Mouse (Mus musculus) heart, embryonic 10.5 days (tissue): ENCODE data around the gene Bid. TPM values are rescaled to one million over a fixed set of nuclear protein-coding genes. Genes with fewer than 3 reads are reported as not detected.

ENCODE experiments used
- DNase-seq: peaks from one replicate; pipeline ENCODE4 v3.0.0-alpha.2; 2017; ENCODE audit warnings: low spot score
- H3K27ac ChIP-seq: fragments of 300-500 bp; sonication (generic); 2 replicates; pipeline ENCODE4 v1.5.1; 2016; ENCODE audit warnings: mild to moderate bottlenecking
- H3K27me3 ChIP-seq: fragments of 300-500 bp; sonication (generic); 2 replicates; pipeline ENCODE4 v1.6.1; 2016; ENCODE audit warnings: mild to moderate bottlenecking; ENCODE audit not compliant: poor library complexity, insufficient read depth, severe bottlenecking
- H3K36me3 ChIP-seq: fragments of 300-500 bp; sonication (generic); 2 replicates; pipeline ENCODE4 v1.6.1; 2016; ENCODE audit warnings: mild to moderate bottlenecking, moderate library complexity
- H3K4me1 ChIP-seq: fragments of 300-500 bp; sonication (generic); 2 replicates; pipeline ENCODE4 v1.6.1; 2016; ENCODE audit warnings: mild to moderate bottlenecking
- H3K4me3 ChIP-seq: fragments of 300-500 bp; sonication (generic); 2 replicates; pipeline ENCODE4 v1.5.1; 2016; ENCODE audit warnings: mild to moderate bottlenecking, moderate library complexity
- H3K9me3 ChIP-seq: fragments of 300-500 bp; sonication (generic); 2 replicates; pipeline ENCODE4 v1.6.1; 2016; ENCODE audit warnings: mild to moderate bottlenecking, moderate library complexity
- WGBS: fragments of 180-500 bp; shearing (Covaris S2); methylation state at CpG from one replicate; pipeline ENCODE4 v1.1.7; 2016; 5-methylcytosine and 5-hydroxymethylcytosine counted together
- polyA plus RNA-seq: library from polyadenylated mRNA; unstranded; fragments of >200 nt; fragmentation: Nextera tagmentation; extraction: Ambion mirVana; gene quantifications from 2 replicates; pipeline ENCODE4 v1.2.1, GENCODE M21; 2016

Bid gene
- 12.7 and 16.5 TPM in 2 replicates for polyA plus RNA-seq

- Histone ChIP-seq H3K4me1 (peaks cover 35% of the 10 kb centered on the region), H3K27me3 (peaks cover 15% of the 10 kb centered on the region), H3K9me3 (no peaks in the 10 kb centered on the region), H3K4me3 (peak within 1 kb of the TSS; percentile 76), H3K27ac (peak within 1 kb of the TSS; percentile 80), H3K36me3 (no peaks in the 10 kb centered on the region)
- 1% methylated on average over 67 of the region's 67 CpGs for WGBS
- DNase-seq, result peak; percentile 97
Measured at GRCm38 (mm10) chr6:120916074-120916971, at the start of gene Bid. Bid (minus strand) TSS chr6:120916853.

GRCm38 (mm10) chr6:120965814-120966213, 49.2 kb upstream of the Bid start:
- DNase-seq, result no peak
- H3K27me3 ChIP-seq, result no peaks in the 10 kb centered on the region
- WGBS, result 70% methylated on average over 13 of the region's 13 CpGs
- H3K4me1 ChIP-seq, result 0 out of 2 replicates have a peak, but pooled peaks cover 4% of the 10 kb centered on the region
- peaks cover 54% of the 10 kb centered on the region for H3K36me3 ChIP-seq
- H3K4me3 ChIP-seq, result no peak overlapping the region
- H3K9me3 ChIP-seq, result no peaks in the 10 kb centered on the region
- H3K27ac ChIP-seq, result no peak overlapping the region

- Histone ChIP-seq H3K9me3 (no peaks in the 10 kb centered on the region), H3K27me3 (no peaks in the 10 kb centered on the region), H3K36me3 (peaks cover 48% of the 10 kb centered on the region), H3K4me3 (no peak overlapping the region), H3K27ac (no peak overlapping the region), H3K4me1 (0 out of 2 replicates have a peak, but pooled peaks cover 4% of the 10 kb centered on the region)
- no peak for DNase-seq
- WGBS, result 92% methylated on average over 3 of the region's 3 CpGs
Measured at GRCm38 (mm10) chr6:120964179-120964578, 47.5 kb upstream of the Bid start.

GRCm38 (mm10) chr6:120960338-120961030, 43.8 kb upstream of the Bid start:
- no peaks in the 10 kb centered on the region for H3K27me3 ChIP-seq
- 0 out of 2 replicates have a peak, but pooled peaks cover 4% of the 10 kb centered on the region for H3K4me1 ChIP-seq
- peaks cover 70% of the 10 kb centered on the region for H3K36me3 ChIP-seq
- DNase-seq, result no peak
- H3K27ac ChIP-seq, result no peak overlapping the region
- no peak overlapping the region for H3K4me3 ChIP-seq
- H3K9me3 ChIP-seq, result no peaks in the 10 kb centered on the region
- 88% methylated on average over 9 of the region's 9 CpGs for WGBS

- DNase-seq, result no peak
- H3K27ac ChIP-seq, result no peak overlapping the region
- H3K4me1 ChIP-seq, result 0 out of 2 replicates have a peak, but pooled peaks cover 3% of the 10 kb centered on the region
- H3K9me3 ChIP-seq, result no peaks in the 10 kb centered on the region
- peaks cover 81% of the 10 kb centered on the region for H3K36me3 ChIP-seq
- 76% methylated on average over 4 of the region's 4 CpGs for WGBS
- H3K27me3 ChIP-seq, result no peaks in the 10 kb centered on the region
- H3K4me3 ChIP-seq, result no peak overlapping the region
Measured at GRCm38 (mm10) chr6:120957331-120957730, 40.7 kb upstream of the Bid start.

- 73% methylated on average over 11 of the region's 11 CpGs for WGBS
- Histone ChIP-seq H3K4me1 (0 out of 2 replicates have a peak, but pooled peaks cover 3% of the 10 kb centered on the region), H3K4me3 (no peak overlapping the region), H3K36me3 (peaks cover 84% of the 10 kb centered on the region), H3K27ac (no peak overlapping the region), H3K27me3 (no peaks in the 10 kb centered on the region), H3K9me3 (no peaks in the 10 kb centered on the region)
- no peak for DNase-seq
Measured at GRCm38 (mm10) chr6:120956259-120957161, 39.9 kb upstream of the Bid start.

GRCm38 (mm10) chr6:120955215-120955614, 38.6 kb upstream of the Bid start:
- WGBS, result 72% methylated on average over 3 of the region's 3 CpGs
- Histone ChIP-seq H3K27ac (peak overlapping the region; percentile 13; the same call in 1 of the 2 replicates), H3K4me1 (0 out of 2 replicates have a peak, but pooled peaks cover 3% of the 10 kb centered on the region), H3K36me3 (peaks cover 87% of the 10 kb centered on the region), H3K9me3 (no peaks in the 10 kb centered on the region), H3K27me3 (no peaks in the 10 kb centered on the region), H3K4me3 (no peak overlapping the region)
- no peak for DNase-seq

- Histone ChIP-seq H3K27ac (no peak overlapping the region), H3K4me1 (0 out of 2 replicates have a peak, but pooled peaks cover 3% of the 10 kb centered on the region), H3K4me3 (no peak overlapping the region), H3K36me3 (peaks cover 90% of the 10 kb centered on the region), H3K9me3 (no peaks in the 10 kb centered on the region), H3K27me3 (no peaks in the 10 kb centered on the region)
- DNase-seq, result no peak
- 91% methylated on average over 8 of the region's 8 CpGs for WGBS
Measured at GRCm38 (mm10) chr6:120954241-120954640, 37.6 kb upstream of the Bid start.

- WGBS, result 94% methylated on average over 6 of the region's 6 CpGs
- Histone ChIP-seq H3K27ac (no peak overlapping the region), H3K36me3 (peaks cover 90% of the 10 kb centered on the region), H3K4me1 (0 out of 2 replicates have a peak, but pooled peaks cover 3% of the 10 kb centered on the region), H3K27me3 (no peaks in the 10 kb centered on the region), H3K4me3 (no peak overlapping the region), H3K9me3 (no peaks in the 10 kb centered on the region)
- DNase-seq, result no peak
Measured at GRCm38 (mm10) chr6:120952475-120952874, 35.8 kb upstream of the Bid start.

- no peaks in the 10 kb centered on the region for H3K27me3 ChIP-seq
- no peak overlapping the region for H3K4me3 ChIP-seq
- 0 out of 2 replicates have a peak, but pooled peaks cover 3% of the 10 kb centered on the region for H3K4me1 ChIP-seq
- DNase-seq, result no peak
- H3K9me3 ChIP-seq, result no peaks in the 10 kb centered on the region
- peaks cover 86% of the 10 kb centered on the region for H3K36me3 ChIP-seq
- no peak overlapping the region for H3K27ac ChIP-seq
- 93% methylated on average over 6 of the region's 6 CpGs for whole genome bisulfite sequencing
Measured at GRCm38 (mm10) chr6:120951311-120951710, 34.7 kb upstream of the Bid start.

GRCm38 (mm10) chr6:120945510-120945909, 28.9 kb upstream of the Bid start:
- peaks cover 60% of the 10 kb centered on the region for H3K36me3 ChIP-seq
- H3K9me3 ChIP-seq, result no peaks in the 10 kb centered on the region
- no peak overlapping the region for H3K4me3 ChIP-seq
- WGBS, result 93% methylated on average over 9 of the region's 9 CpGs
- no peak for DNase-seq
- no peaks in the 10 kb centered on the region for H3K4me1 ChIP-seq
- H3K27ac ChIP-seq, result no peak overlapping the region
- no peaks in the 10 kb centered on the region for H3K27me3 ChIP-seq

- Histone ChIP-seq H3K27me3 (no peaks in the 10 kb centered on the region), H3K4me3 (no peak overlapping the region), H3K4me1 (no peaks in the 10 kb centered on the region), H3K27ac (no peak overlapping the region), H3K9me3 (no peaks in the 10 kb centered on the region), H3K36me3 (peaks cover 45% of the 10 kb centered on the region)
- no peak for DNase-seq
- WGBS, result 90% methylated on average over 5 of the region's 5 CpGs
Measured at GRCm38 (mm10) chr6:120943964-120944363, 27.3 kb upstream of the Bid start.
